In the genomic region with DNA sequence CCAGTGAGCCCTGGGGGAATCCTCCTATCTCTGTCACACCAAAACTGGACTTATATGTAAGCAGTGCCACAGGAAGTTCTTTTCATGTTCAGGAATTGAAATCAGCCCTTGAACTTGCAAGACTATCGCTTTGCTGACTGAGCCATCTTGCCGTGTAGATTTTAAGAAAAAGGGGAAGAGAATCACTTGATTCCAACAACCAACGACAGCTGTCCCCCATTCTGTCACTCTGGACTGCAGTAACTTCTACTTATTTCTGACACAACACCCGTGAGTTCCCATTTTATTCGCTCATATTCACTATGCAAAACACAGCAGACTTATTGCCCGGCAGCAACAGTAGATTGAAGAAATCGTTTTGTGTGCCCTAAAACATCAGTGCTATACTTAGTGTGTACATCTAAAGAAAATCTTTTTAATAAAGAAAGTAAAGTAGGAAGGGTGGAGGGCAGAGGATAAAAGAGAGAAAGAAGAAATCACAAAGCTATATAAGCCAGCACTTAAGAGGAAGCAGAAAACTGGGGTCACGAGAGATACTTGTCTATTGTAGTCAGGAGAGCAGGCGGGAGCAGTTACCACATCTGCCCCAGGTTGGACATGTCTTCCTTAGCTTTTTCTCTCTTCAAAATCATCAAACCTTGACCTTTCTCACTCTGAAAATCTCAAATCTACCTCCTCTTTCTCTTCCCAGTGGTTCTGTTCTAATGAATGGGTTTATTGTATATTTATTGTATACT, we compare ENCODE assay signal across 26 mouse cellular contexts.
DNase-seq lines count a peak whose midpoint lies in the region; ATAC-seq and TF ChIP-seq lines count a peak whose summit lies in the region.
"Had no signal": no experiment of that assay in that cellular context is flagged by ENCODE, and none has a peak within 500 bp of the region (broad histone marks: within the 10 kb centered on the region; RNA-seq: fewer than 3 reads in every experiment).

No protein-coding gene starts in this region.

- H3K4me1 ChIP-seq in bone marrow macrophage, adult 2 months (ENCODE audit: control insufficient read depth, insufficient read depth, low read length): peaks cover 23% of the 10 kb centered on the region
- H3K4me1 ChIP-seq: liver, embryonic 13.5 days; stomach, embryonic 15.5 days had no signal

- TF ChIP-seq CTCF in bone marrow macrophage, adult 2 months (IDR thresholded peaks at IDR 0.05; ENCODE audit: low read depth, low read length): no peak

- peak overlapping the region; percentile 96 for H3K27ac ChIP-seq in bone marrow macrophage, adult 2 months (ENCODE audit: insufficient read depth, low read depth, low read length)
- H3K27ac ChIP-seq: embryonic facial prominence, embryonic 10.5 days; forebrain, embryonic 12.5 days; limb, embryonic 10.5 days; liver, embryonic 13.5 days; midbrain, embryonic 12.5 days; neural tube, embryonic 13.5 days; stomach, embryonic 15.5 days had no signal

- no peak for TF ChIP-seq POLR2A in bone marrow macrophage, adult 2 months (IDR thresholded peaks at IDR 0.05; ENCODE audit: borderline replicate concordance, low read depth, low read length)

- peak overlapping the region; percentile 54 for H3K4me3 ChIP-seq in bone marrow macrophage, adult 2 months (ENCODE audit: insufficient read depth, low read length)
- H3K4me3 ChIP-seq: embryonic facial prominence, embryonic 10.5 days; forebrain, embryonic 12.5 days; limb, embryonic 10.5 days; liver, embryonic 13.5 days; midbrain, embryonic 12.5 days; neural tube, embryonic 13.5 days; stomach, embryonic 15.5 days had no signal

- peak; percentile 83 for ATAC-seq in megakaryocyte, adult 5-6 weeks (ENCODE audit: poor library complexity, severe bottlenecking)
- no peak for ATAC-seq in erythroblast, adult 5-6 weeks (replicated peaks; ENCODE audit: low FRiP score, poor library complexity, severe bottlenecking)
- ATAC-seq: hindbrain, embryonic 16.5 days; intestine, embryonic 16.5 days had no signal

- DNase-seq in layer of hippocampus, adult 9-11 months: peak; percentile 52
- DNase-seq in layer of hippocampus, postnatal 25 days (ENCODE audit: extremely low spot score in 1 of 2, low spot score in 1 of 2): no peak
- peak; percentile 28 for DNase-seq in 416B (ENCODE audit: low read depth)
- DNase-seq in embryo, embryonic 9.5 days (ENCODE audit: extremely low spot score): no peak
- DNase-seq in adipocyte (ENCODE audit: low spot score): no peak
- DNase-seq: adrenal gland, postnatal 10 days; cerebellum, adult 11-12 months; cerebellum, postnatal 36 days; gastrocnemius, postnatal 14 days; heart, postnatal 10 days; kidney, postnatal 36 days; liver, embryonic 13.5 days; right cerebral cortex, postnatal 14 days; thymus, adult 18-20 months; thymus, postnatal 4 days had no signal

Comparison
In these comparisons a context has a peak if more than half of its experiments do, and no peak if none do; other contexts are left out.
1. DNase-seq: peak in layer of hippocampus, adult 9-11 months (single experiment) and 416B (single experiment); none in layer of hippocampus, postnatal 25 days (0 of 2), embryo, embryonic 9.5 days (single experiment) and adipocyte (single experiment).